Mouse (Mus musculus) left cerebral cortex, postnatal 4 days (tissue): ENCODE results near the gene Nr1i3. TPM values are rescaled to one million over a fixed set of nuclear protein-coding genes. Genes with fewer than 3 reads are reported as not detected.

Experiments
- total RNA-seq, 2 experiments: library from RNA; stranded (reverse); gene quantifications; 2 replicates each; pipeline ENCODE4 v1.2.3; 2021

Gene Nr1i3
- total RNA-seq, 2 experiments from 2014 or later: not detected

Other genes with a start within 250 kb of the Nr1i3 start
- gene Fcgr2b, start 237.4 kb upstream of the Nr1i3 start, total RNA-seq: 1 to 10 TPM; 2.3 to 2.6 TPM
- not detected for gene Fcgr4, start 195.1 kb upstream of the Nr1i3 start, total RNA-seq
- gene Fcgr3, start 149.0 kb upstream of the Nr1i3 start, total RNA-seq: 1 to 10 TPM; 6.7 to 7.0 TPM
- 1 to 10 TPM in 1 of 2 experiments, under 1 TPM in 1; 0.91 to 1.6 TPM for gene Cfap126, start 100.1 kb upstream of the Nr1i3 start, total RNA-seq
- 100 to 1,000 TPM; 200 to 212 TPM for gene Sdhc, start 63.4 kb upstream of the Nr1i3 start, total RNA-seq
- gene Mpz, start 63.3 kb upstream of the Nr1i3 start, total RNA-seq: not detected
- gene Pcp4l1, start 17.7 kb upstream of the Nr1i3 start, total RNA-seq: 10 to 100 TPM in 1 of 2 experiments, 1 to 10 TPM in 1; 9.0 to 11.3 TPM
- 10 to 100 TPM; 50.7 to 56.9 TPM for gene Tomm40l, start 8.5 kb downstream of the Nr1i3 start, total RNA-seq
- 1 to 10 TPM; 2.6 to 3.0 TPM for gene Apoa2, start 11.1 kb downstream of the Nr1i3 start, total RNA-seq
- 1 to 10 TPM; 7.1 to 8.0 TPM for gene Fcer1g, start 20.4 kb downstream of the Nr1i3 start, total RNA-seq
- gene Adamts4, start 36.5 kb downstream of the Nr1i3 start, total RNA-seq: 1 to 10 TPM; 4.2 to 5.3 TPM
- 100 to 1,000 TPM; 183 to 186 TPM for gene Ndufs2, start 37.4 kb downstream of the Nr1i3 start, total RNA-seq
- 10 to 100 TPM; 74.2 to 87.8 TPM for gene B4galt3, start 56.4 kb downstream of the Nr1i3 start, total RNA-seq
- gene Ppox, start 67.2 kb downstream of the Nr1i3 start, total RNA-seq: 10 to 100 TPM; 19.6 to 25.4 TPM
- 10 to 100 TPM; 60.4 to 66.4 TPM for gene Usp21, start 74.0 kb downstream of the Nr1i3 start, total RNA-seq
- gene Ufc1, start 81.1 kb downstream of the Nr1i3 start, total RNA-seq: 10 to 100 TPM; 91.2 to 93.4 TPM
- gene Dedd, start 115.2 kb downstream of the Nr1i3 start, total RNA-seq: 10 to 100 TPM; 38.4 to 45.9 TPM
- 10 to 100 TPM; 35.3 to 36.8 TPM for gene Nit1, start 131.7 kb downstream of the Nr1i3 start, total RNA-seq
- gene Pfdn2, start 131.7 kb downstream of the Nr1i3 start, total RNA-seq: 100 to 1,000 TPM; 112 to 125 TPM
- gene Klhdc9, start 146.8 kb downstream of the Nr1i3 start, total RNA-seq: 1 to 10 TPM; 4.4 to 4.8 TPM
- gene Nectin4, start 156.1 kb downstream of the Nr1i3 start, total RNA-seq: 1 to 10 TPM in 1 of 2 experiments, under 1 TPM in 1; 0.88 to 1.2 TPM
- gene Arhgap30, start 175.0 kb downstream of the Nr1i3 start, total RNA-seq: 1 to 10 TPM in 1 of 2 experiments, under 1 TPM in 1; 0.98 to 1.6 TPM
- gene Usf1, start 197.3 kb downstream of the Nr1i3 start, total RNA-seq: 100 to 1,000 TPM; 130 to 141 TPM
- 1 to 10 TPM; 2.9 to 5.8 TPM for gene Tstd1, start 204.9 kb downstream of the Nr1i3 start, total RNA-seq
- gene F11r, start 223.6 kb downstream of the Nr1i3 start, total RNA-seq: 1 to 10 TPM; 4.9 to 6.2 TPM